Mouse (Mus musculus): ENCODE results near the gene Atp13a2. TPM values are rescaled to one million over a fixed set of nuclear protein-coding genes. Genes with fewer than 3 reads are reported as not detected.

Atp13a2 gene
- total RNA-seq, 1 experiment: 31.1 TPM

GRCm38 (mm10) chr4:140957131-140957702 lies 29.5 kb upstream of the Atp13a2 start:
- Histone ChIP-seq H3K9me3 (ENCODE audit: control insufficient read depth, insufficient read depth, low read depth, low read length) (no peaks in the 10 kb centered on the region), H3K27ac (ENCODE audit: insufficient read depth, low read depth, low read length, poor library complexity, severe bottlenecking) (no peak overlapping the region), H3K36me3 (ENCODE audit: control insufficient read depth, insufficient read depth, low read length, poor library complexity, severe bottlenecking) (no peaks in the 10 kb centered on the region), H3K4me3 (ENCODE audit: insufficient read depth in 1 of 2, low read depth in 1 of 2, low read length in 2 of 2, poor library complexity in 1 of 2, severe bottlenecking in 1 of 2) (peak overlapping the region; percentile 28 to 48; a peak in 3 of 4 replicates), H3K9ac (ENCODE audit: insufficient read depth, low read depth, low read length, poor library complexity, severe bottlenecking) (0 out of 2 replicates have a peak overlapping the region, but pooled peaks have one; percentile 13), H3K4me1 (ENCODE audit: control insufficient read depth in 2 of 2, insufficient read depth in 2 of 2, low read length in 2 of 2, poor library complexity in 1 of 2) (peaks cover 3 to 11% of the 10 kb centered on the region in 2 experiments; a peak in 1 of 4 replicates)
- TF ChIP-seq ZC3H11A (IDR thresholded peaks at IDR 0.05; ENCODE audit: borderline replicate concordance, low read depth, low read length): no peak
- TF ChIP-seq HCFC1 (IDR thresholded peaks at IDR 0.05; ENCODE audit: borderline replicate concordance, insufficient read depth, low read length): no peak
- no peak for TF ChIP-seq MAFK (IDR thresholded peaks at IDR 0.05; ENCODE audit: insufficient read depth, low read depth, low read length)
- TF ChIP-seq ZNF384 (IDR thresholded peaks at IDR 0.05; ENCODE audit: low read depth, low read length): no peak
- TF ChIP-seq CHD2 (IDR thresholded peaks at IDR 0.05; ENCODE audit: low read depth, low read length): no peak
- DNase-seq (ENCODE audit: low read depth, low spot score): no peak
- in situ Hi-C loops (cut with MboI; ENCODE audit: low sequenced_read_pairs in 2 of 2, unreplicated experiment in 2 of 2): no loop called here

- Histone ChIP-seq H3K9me3 (ENCODE audit: control insufficient read depth, insufficient read depth, low read depth, low read length) (no peaks in the 10 kb centered on the region), H3K36me3 (ENCODE audit: control insufficient read depth, insufficient read depth, low read length, poor library complexity, severe bottlenecking) (no peaks in the 10 kb centered on the region), H3K9ac (ENCODE audit: insufficient read depth, low read depth, low read length, poor library complexity, severe bottlenecking) (0 out of 2 replicates have a peak overlapping the region, but pooled peaks have one; percentile 13), H3K4me3 (ENCODE audit: insufficient read depth in 1 of 2, low read depth in 1 of 2, low read length in 2 of 2, poor library complexity in 1 of 2, severe bottlenecking in 1 of 2) (peak overlapping the region; percentile 28 to 48; a peak in 3 of 4 replicates), H3K27ac (ENCODE audit: insufficient read depth, low read depth, low read length, poor library complexity, severe bottlenecking) (no peak overlapping the region), H3K4me1 (ENCODE audit: control insufficient read depth in 2 of 2, insufficient read depth in 2 of 2, low read length in 2 of 2, poor library complexity in 1 of 2) (peaks cover 3 to 14% of the 10 kb centered on the region in 2 experiments; a peak in 3 of 4 replicates)
- peak; percentile 52 for DNase-seq (ENCODE audit: low read depth, low spot score)
- TF ChIP-seq ZC3H11A (IDR thresholded peaks at IDR 0.05; ENCODE audit: borderline replicate concordance, low read depth, low read length) (peak; percentile 80; the same call in 1 of the 2 replicates), MAFK (IDR thresholded peaks at IDR 0.05; ENCODE audit: insufficient read depth, low read depth, low read length) (no peak), CHD2 (IDR thresholded peaks at IDR 0.05; ENCODE audit: low read depth, low read length) (no peak)
- in situ Hi-C loops (cut with MboI; ENCODE audit: low sequenced_read_pairs in 2 of 2, unreplicated experiment in 2 of 2): no loop called here
These were observed 28.9 kb upstream of the Atp13a2 start for GRCm38 (mm10) chr4:140957725-140958124.

GRCm38 (mm10) chr4:140958319-140958718 lies 28.4 kb upstream of the Atp13a2 start:
- Histone ChIP-seq H3K27ac (ENCODE audit: insufficient read depth, low read depth, low read length, poor library complexity, severe bottlenecking) (no peak overlapping the region), H3K9me3 (ENCODE audit: control insufficient read depth, insufficient read depth, low read depth, low read length) (no peaks in the 10 kb centered on the region), H3K36me3 (ENCODE audit: control insufficient read depth, insufficient read depth, low read length, poor library complexity, severe bottlenecking) (no peaks in the 10 kb centered on the region), H3K4me3 (ENCODE audit: insufficient read depth in 1 of 2, low read depth in 1 of 2, low read length in 2 of 2, poor library complexity in 1 of 2, severe bottlenecking in 1 of 2) (no peak overlapping the region), H3K9ac (ENCODE audit: insufficient read depth, low read depth, low read length, poor library complexity, severe bottlenecking) (no peak overlapping the region), H3K4me1 (ENCODE audit: control insufficient read depth in 2 of 2, insufficient read depth in 2 of 2, low read length in 2 of 2, poor library complexity in 1 of 2) (peaks cover 5 to 14% of the 10 kb centered on the region in 2 experiments; a peak in 3 of 4 replicates)
- no peak for DNase-seq (ENCODE audit: low read depth, low spot score)
- no peak for TF ChIP-seq ZC3H11A (IDR thresholded peaks at IDR 0.05; ENCODE audit: borderline replicate concordance, low read depth, low read length)
- TF ChIP-seq CHD2 (IDR thresholded peaks at IDR 0.05; ENCODE audit: low read depth, low read length): no peak
- TF ChIP-seq HCFC1 (IDR thresholded peaks at IDR 0.05; ENCODE audit: borderline replicate concordance, insufficient read depth, low read length): no peak
- in situ Hi-C loops (cut with MboI; ENCODE audit: low sequenced_read_pairs in 2 of 2, unreplicated experiment in 2 of 2): no loop called here

GRCm38 (mm10) chr4:140959128-140959679 lies 27.5 kb upstream of the Atp13a2 start:
- TF ChIP-seq MAFK (IDR thresholded peaks at IDR 0.05; ENCODE audit: insufficient read depth, low read depth, low read length) (no peak), ZNF384 (IDR thresholded peaks at IDR 0.05; ENCODE audit: low read depth, low read length) (no peak), ZC3H11A (IDR thresholded peaks at IDR 0.05; ENCODE audit: borderline replicate concordance, low read depth, low read length) (no peak), HCFC1 (IDR thresholded peaks at IDR 0.05; ENCODE audit: borderline replicate concordance, insufficient read depth, low read length) (no peak), CHD2 (IDR thresholded peaks at IDR 0.05; ENCODE audit: low read depth, low read length) (no peak)
- Histone ChIP-seq H3K9ac (ENCODE audit: insufficient read depth, low read depth, low read length, poor library complexity, severe bottlenecking) (no peak overlapping the region), H3K27ac (ENCODE audit: insufficient read depth, low read depth, low read length, poor library complexity, severe bottlenecking) (no peak overlapping the region), H3K4me1 (ENCODE audit: control insufficient read depth in 2 of 2, insufficient read depth in 2 of 2, low read length in 2 of 2, poor library complexity in 1 of 2) (peaks cover 5 to 16% of the 10 kb centered on the region in 2 experiments; a peak in 3 of 4 replicates), H3K9me3 (ENCODE audit: control insufficient read depth, insufficient read depth, low read depth, low read length) (no peaks in the 10 kb centered on the region), H3K4me3 (ENCODE audit: insufficient read depth in 1 of 2, low read depth in 1 of 2, low read length in 2 of 2, poor library complexity in 1 of 2, severe bottlenecking in 1 of 2) (no peak overlapping the region), H3K36me3 (ENCODE audit: control insufficient read depth, insufficient read depth, low read length, poor library complexity, severe bottlenecking) (no peaks in the 10 kb centered on the region)
- in situ Hi-C loops (cut with MboI; ENCODE audit: low sequenced_read_pairs in 2 of 2, unreplicated experiment in 2 of 2): no loop called here
- DNase-seq (ENCODE audit: low read depth, low spot score): no peak
